Mouse (Mus musculus) liver, embryonic 16.5 days (tissue): Measurements from ENCODE around the gene Slc41a3. TPM values are rescaled to one million over a fixed set of nuclear protein-coding genes. Genes with fewer than 3 reads are reported as not detected.
A peak's percentile ranks its signal among the peaks of the same experiment; 100 is the strongest.
"Not testable (repeated sequence)": the region's sequence is repeated elsewhere in the genome, so short reads cannot be mapped to it uniquely, and the experiment has no call there.

Experiments
- ATAC-seq: fragments of 200-750 bp; cut with Nextera tagmentation; 2 replicates; pipeline ENCODE4 v1.8.0; 2017; ENCODE audit warnings: low read depth, mild to moderate bottlenecking, moderate number of reproducible peaks, moderate library complexity
- H3K27ac ChIP-seq: fragments of 300-500 bp; sonication (generic); 2 replicates; pipeline ENCODE4 v1.5.1; 2014; ENCODE audit warnings: mild to moderate bottlenecking, low read length
- H3K27me3 ChIP-seq: fragments of 300-500 bp; sonication (generic); 2 replicates; pipeline ENCODE4 v1.6.1; 2014; ENCODE audit warnings: low read depth, low read length, mixed read lengths; ENCODE audit not compliant: control insufficient read depth, insufficient read depth
- H3K36me3 ChIP-seq: fragments of 300-500 bp; sonication (generic); 2 replicates; pipeline ENCODE4 v1.6.1; 2014; ENCODE audit warnings: mild to moderate bottlenecking; ENCODE audit not compliant: control insufficient read depth, insufficient read depth
- H3K4me1 ChIP-seq: fragments of 300-500 bp; sonication (generic); 2 replicates; pipeline ENCODE4 v1.6.1; 2014; ENCODE audit warnings: low read depth, low read length, mixed read lengths; ENCODE audit not compliant: control insufficient read depth
- H3K4me2 ChIP-seq: fragments of 300-500 bp; sonication (generic); 2 replicates; pipeline ENCODE4 v1.6.1; 2014; ENCODE audit warnings: low read depth, low read length, mixed read lengths
- H3K4me3 ChIP-seq: fragments of 300-500 bp; sonication (generic); 2 replicates; pipeline ENCODE4 v1.5.1; 2014; ENCODE audit warnings: low read depth, mild to moderate bottlenecking, low read length
- H3K9ac ChIP-seq: fragments of 300-500 bp; sonication (generic); 2 replicates; pipeline ENCODE4 v1.6.1; 2014; ENCODE audit warnings: low read depth, low read length
- H3K9me3 ChIP-seq: fragments of 300-500 bp; sonication (generic); replicated peaks from 2 replicates; pipeline ENCODE4 v1.6.1; 2016; ENCODE audit warnings: low read length; ENCODE audit not compliant: control insufficient read depth
- WGBS: fragments of 180-500 bp; shearing (Covaris S2); extraction: QIAGEN DNeasy Blood & Tissue Kit; methylation state at CpG from one replicate; pipeline ENCODE4 v1.1.7; 2014; ENCODE audit not compliant: insufficient replicate concordance; 5-methylcytosine and 5-hydroxymethylcytosine counted together
- polyA plus RNA-seq: library from polyadenylated mRNA; unstranded; fragments of >200 nt; fragmentation: Nextera tagmentation; extraction: Ambion mirVana; gene quantifications from 2 replicates; pipeline ENCODE4 v1.2.1, GENCODE M21; 2015

Gene Slc41a3
- polyA plus RNA-seq, 1 experiment from 2014 or later: 49.8 TPM

- Histone ChIP-seq H3K4me1 (peaks cover 70% of the 10 kb centered on the region), H3K36me3 (peaks cover 39% of the 10 kb centered on the region), H3K27ac (peak overlapping the region; percentile 98), H3K27me3 (no peaks in the 10 kb centered on the region), H3K4me3 (peak overlapping the region; percentile 70), H3K9ac (peak overlapping the region; percentile 63), H3K9me3 (no peaks in the 10 kb centered on the region), H3K4me2 (peak overlapping the region; percentile 80)
- 27% methylated on average over 6 of the region's 6 CpGs for WGBS
- no peak for ATAC-seq
Measured at GRCm38 (mm10) chr6:90624184-90624583, 19.7 kb downstream of the Slc41a3 start.

GRCm38 (mm10) chr6:90624733-90625132 is 20.2 kb downstream of the Slc41a3 start:
- Histone ChIP-seq H3K27me3 (no peaks in the 10 kb centered on the region), H3K4me2 (peak overlapping the region; percentile 80), H3K9ac (peak overlapping the region; percentile 63), H3K9me3 (no peaks in the 10 kb centered on the region), H3K4me1 (peaks cover 65% of the 10 kb centered on the region), H3K36me3 (peaks cover 41% of the 10 kb centered on the region), H3K27ac (peak overlapping the region; percentile 98), H3K4me3 (peak overlapping the region; percentile 70)
- 20% methylated on average over 11 of the region's 11 CpGs for WGBS
- ATAC-seq: peak; percentile 22

GRCm38 (mm10) chr6:90625207-90625994 is 20.9 kb downstream of the Slc41a3 start:
- no peaks in the 10 kb centered on the region for H3K27me3 ChIP-seq
- peak overlapping the region; percentile 70 for H3K4me3 ChIP-seq
- peak overlapping the region; percentile 98 for H3K27ac ChIP-seq
- H3K4me2 ChIP-seq: peak overlapping the region; percentile 80
- peak overlapping the region; percentile 63 for H3K9ac ChIP-seq
- no peak for ATAC-seq
- H3K36me3 ChIP-seq: peaks cover 45% of the 10 kb centered on the region
- no peaks in the 10 kb centered on the region for H3K9me3 ChIP-seq
- WGBS: 71% methylated on average over 7 of the region's 7 CpGs
- H3K4me1 ChIP-seq: peaks cover 61% of the 10 kb centered on the region

GRCm38 (mm10) chr6:90627556-90627955 is 23.0 kb downstream of the Slc41a3 start:
- Histone ChIP-seq H3K4me2 (no peak overlapping the region), H3K4me3 (no peak overlapping the region), H3K27me3 (no peaks in the 10 kb centered on the region), H3K9me3 (no peaks in the 10 kb centered on the region), H3K9ac (no peak overlapping the region), H3K27ac (no peak overlapping the region; the same call in 1 of the 2 replicates), H3K4me1 (peaks cover 40% of the 10 kb centered on the region), H3K36me3 (peaks cover 63% of the 10 kb centered on the region)
- WGBS: 75% methylated on average over 4 of the region's 4 CpGs
- ATAC-seq: no peak

GRCm38 (mm10) chr6:90629506-90629905 is 25.0 kb downstream of the Slc41a3 start:
- Histone ChIP-seq H3K4me1 (peaks cover 20% of the 10 kb centered on the region), H3K4me3 (no peak overlapping the region), H3K36me3 (peaks cover 68% of the 10 kb centered on the region), H3K27me3 (no peaks in the 10 kb centered on the region), H3K9ac (no peak overlapping the region), H3K27ac (0 out of 2 replicates have a peak overlapping the region, but pooled peaks have one; percentile 39), H3K4me2 (no peak overlapping the region), H3K9me3 (no peaks in the 10 kb centered on the region)
- WGBS: 48% methylated on average over 6 of the region's 6 CpGs
- ATAC-seq: peak; percentile 38

- Histone ChIP-seq H3K27ac (no peak overlapping the region), H3K9ac (no peak overlapping the region), H3K27me3 (no peaks in the 10 kb centered on the region), H3K4me3 (no peak overlapping the region), H3K4me2 (no peak overlapping the region), H3K9me3 (no peaks in the 10 kb centered on the region), H3K36me3 (peaks cover 72% of the 10 kb centered on the region), H3K4me1 (peaks cover 14% of the 10 kb centered on the region)
- ATAC-seq: no peak
- WGBS: 80% methylated on average over 7 of the region's 7 CpGs
Measured at GRCm38 (mm10) chr6:90630427-90630826, 25.9 kb downstream of the Slc41a3 start.

GRCm38 (mm10) chr6:90632526-90632925 is 28.0 kb downstream of the Slc41a3 start:
- not testable (repeated sequence) for H3K4me2 ChIP-seq, H3K4me3 ChIP-seq, H3K9ac ChIP-seq, ATAC-seq, H3K9me3 ChIP-seq, H3K27ac ChIP-seq, H3K27me3 ChIP-seq
- peaks cover 11% of the 10 kb centered on the region for H3K4me1 ChIP-seq
- 78% methylated on average over 3 of the region's 3 CpGs for WGBS
- peaks cover 75% of the 10 kb centered on the region for H3K36me3 ChIP-seq

GRCm38 (mm10) chr6:90635081-90635480 is 30.6 kb downstream of the Slc41a3 start:
- Histone ChIP-seq H3K27me3 (no peaks in the 10 kb centered on the region), H3K4me2 (no peak overlapping the region), H3K4me3 (no peak overlapping the region), H3K9ac (no peak overlapping the region), H3K9me3 (no peaks in the 10 kb centered on the region), H3K36me3 (peaks cover 75% of the 10 kb centered on the region), H3K4me1 (peaks cover 3% of the 10 kb centered on the region), H3K27ac (no peak overlapping the region)
- no peak for ATAC-seq
- WGBS: 56% methylated on average over 4 of the region's 4 CpGs

GRCm38 (mm10) chr6:90635611-90636010 is 31.1 kb downstream of the Slc41a3 start:
- no peak overlapping the region for H3K4me2 ChIP-seq
- peaks cover 73% of the 10 kb centered on the region for H3K36me3 ChIP-seq
- no peak overlapping the region for H3K27ac ChIP-seq
- no peak overlapping the region for H3K9ac ChIP-seq
- H3K4me3 ChIP-seq: no peak overlapping the region
- no peak for ATAC-seq
- peaks cover 3% of the 10 kb centered on the region for H3K4me1 ChIP-seq
- no peaks in the 10 kb centered on the region for H3K9me3 ChIP-seq
- H3K27me3 ChIP-seq: no peaks in the 10 kb centered on the region
- 77% methylated on average over 3 of the region's 3 CpGs for WGBS
